Mouse (Mus musculus) lung, postnatal 10 days (tissue): ENCODE measurements at regions not wholly inside any gene's neighbourhood (a gene's known extent, or its start where the extent isn't known, plus 50 kb on each side); places are given as distances from the start of the nearest gene placed in this dataset.

Experiments
- DNase-seq: peaks from one replicate; pipeline ENCODE4 v3.0.0; 2021

DNA sequence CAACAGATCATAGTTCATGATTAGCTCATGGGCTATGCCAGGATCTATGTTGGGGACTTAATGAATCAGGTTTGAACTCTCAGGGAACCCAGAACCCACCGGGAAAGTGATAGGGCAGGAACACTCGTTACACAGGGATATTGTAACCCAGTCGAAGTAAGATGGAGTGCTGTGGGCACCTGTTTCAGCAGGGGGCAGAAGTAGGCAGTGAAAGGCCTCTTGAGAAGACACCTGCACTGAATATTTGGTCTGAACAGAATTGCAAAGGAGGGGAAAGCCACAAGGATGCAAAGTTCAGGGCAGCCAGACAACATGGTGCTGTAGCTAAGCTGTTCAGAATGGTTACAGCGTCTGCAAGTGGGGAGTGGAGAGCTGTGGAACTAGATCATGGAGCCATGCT is 129.9 kb upstream of the Tut7 start:
- DNase-seq = no peak

DNA sequence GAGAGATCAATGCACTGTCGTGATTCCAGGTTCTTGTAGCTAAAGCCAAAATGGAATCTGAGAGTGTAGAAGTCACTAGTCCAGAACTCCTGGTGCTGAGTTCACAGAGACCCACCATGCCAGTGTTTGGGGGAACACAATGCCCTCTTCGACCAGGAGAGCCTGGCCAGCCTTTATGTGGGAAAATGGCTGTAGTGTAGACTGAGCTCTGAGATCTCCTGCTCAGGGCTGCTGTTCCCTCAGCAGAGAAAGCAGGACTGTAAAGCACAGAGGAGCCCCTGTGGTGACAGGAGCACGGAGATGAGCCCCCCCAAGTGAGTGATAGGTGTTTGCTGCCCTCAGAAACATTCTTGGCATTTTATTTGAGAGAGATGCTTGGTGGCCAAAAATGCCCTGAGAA is 129.2 kb upstream of the Tut7 start:
- no peak for DNase-seq

DNA sequence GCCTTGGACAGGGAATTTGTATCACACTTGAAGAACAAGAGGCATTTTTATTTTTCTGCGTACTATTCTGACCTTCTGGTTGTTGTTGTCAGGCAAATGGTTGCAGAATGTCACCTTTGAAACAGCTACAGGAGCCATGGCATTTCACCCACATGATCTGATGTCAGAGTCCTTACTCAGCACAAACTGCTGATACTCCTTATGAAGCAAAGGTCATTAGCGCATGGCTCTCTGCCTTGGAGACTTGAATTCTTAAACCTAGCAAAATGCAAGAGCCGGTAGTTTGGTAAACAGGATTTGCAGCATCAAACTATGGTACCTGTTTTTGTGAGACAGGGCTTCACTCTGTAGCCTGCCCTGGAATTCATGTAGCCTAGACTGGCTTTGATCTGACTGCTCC is 127.3 kb upstream of the Tut7 start:
- DNase-seq = no peak

DNA sequence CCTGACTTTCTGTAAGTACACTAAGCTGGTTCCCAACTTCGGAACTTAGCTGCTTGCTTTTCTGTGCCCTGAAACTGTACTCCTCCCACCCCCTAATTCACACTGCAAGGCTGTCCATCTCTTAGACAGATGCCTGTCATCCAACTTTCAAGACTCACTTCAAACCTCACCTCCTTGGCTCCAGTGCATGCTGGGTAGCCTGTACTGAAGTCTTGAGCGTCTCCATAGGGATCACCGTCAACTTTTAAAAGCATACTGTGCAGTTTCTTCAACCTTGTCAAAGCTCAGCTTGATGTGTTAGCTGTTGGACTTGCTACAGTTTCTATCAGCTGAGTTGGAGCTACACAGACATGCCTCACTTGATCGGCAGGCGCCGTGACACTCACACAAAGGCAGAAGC is 126.5 kb upstream of the Tut7 start:
- no peak for DNase-seq

DNA sequence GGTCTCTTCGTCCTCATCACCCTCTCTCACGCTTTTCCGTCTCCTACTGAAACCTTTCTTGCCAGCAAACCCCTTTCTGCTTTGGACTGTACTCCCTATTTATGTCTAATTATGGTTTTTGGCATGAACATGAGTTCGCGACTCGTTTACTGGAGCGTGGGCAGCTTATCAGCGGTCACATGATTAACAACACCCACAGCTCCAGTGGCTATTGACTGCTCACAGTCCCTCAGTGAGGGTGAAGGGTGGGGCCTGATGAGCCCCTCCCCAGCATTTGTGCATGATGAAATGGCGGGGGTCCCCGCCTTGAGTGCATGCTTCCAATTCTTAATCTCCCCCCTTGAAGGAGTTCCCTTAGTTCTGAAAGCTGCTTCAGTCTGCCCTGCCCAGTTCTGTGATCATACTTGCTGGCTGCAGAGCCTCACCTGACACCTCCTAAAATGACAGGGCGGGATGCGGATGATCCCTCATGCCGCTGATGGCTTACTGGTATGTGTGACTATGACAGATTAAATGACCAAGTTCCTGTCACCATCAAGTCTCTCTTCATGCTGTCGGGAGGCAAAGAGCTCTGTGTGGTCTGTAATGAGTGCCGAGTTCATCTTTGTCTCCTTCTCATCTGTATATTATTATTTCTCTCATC is 125.7 kb upstream of the Tut7 start:
- DNase-seq = peak; percentile 60

DNA sequence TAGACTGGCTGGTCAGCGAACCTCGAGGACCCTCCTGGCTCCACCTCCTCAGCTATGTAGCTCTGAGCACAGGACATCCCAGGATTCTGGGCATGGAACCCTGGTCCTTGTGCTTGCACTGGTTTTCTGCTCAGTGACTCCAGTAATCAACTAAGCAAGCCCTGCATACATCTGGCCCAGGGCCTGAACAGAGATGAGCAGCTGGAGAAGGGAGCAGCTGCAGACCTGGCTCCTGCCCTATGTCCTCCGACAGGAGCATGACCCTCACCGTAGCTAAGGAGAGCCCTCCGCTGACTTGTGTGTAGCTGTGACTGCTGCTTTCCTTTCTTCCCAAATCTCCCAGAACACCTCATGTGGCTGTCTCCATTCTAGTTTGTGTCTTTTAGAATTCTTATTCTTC is 124.5 kb upstream of the Tut7 start:
- no peak for DNase-seq

DNA sequence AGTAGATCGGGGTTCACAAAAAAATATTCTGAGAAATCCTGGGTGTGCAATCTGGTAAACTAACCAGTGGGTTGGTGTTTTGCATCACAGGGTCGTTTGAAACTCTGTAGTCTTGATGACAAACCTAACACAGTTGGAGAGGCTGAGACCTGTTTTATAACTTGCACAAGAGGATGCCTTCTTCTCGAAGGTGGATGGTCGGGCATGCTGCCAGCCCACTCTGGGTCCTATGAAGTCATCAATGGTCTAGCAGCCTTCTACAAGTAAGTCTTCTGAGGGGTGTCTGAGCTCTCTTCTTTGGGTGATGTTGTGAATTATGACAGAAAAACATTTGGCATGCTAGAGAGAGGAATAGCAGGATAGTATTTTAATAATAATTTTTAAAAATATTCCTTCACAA is 123.6 kb upstream of the Tut7 start:
- no peak for DNase-seq

DNA sequence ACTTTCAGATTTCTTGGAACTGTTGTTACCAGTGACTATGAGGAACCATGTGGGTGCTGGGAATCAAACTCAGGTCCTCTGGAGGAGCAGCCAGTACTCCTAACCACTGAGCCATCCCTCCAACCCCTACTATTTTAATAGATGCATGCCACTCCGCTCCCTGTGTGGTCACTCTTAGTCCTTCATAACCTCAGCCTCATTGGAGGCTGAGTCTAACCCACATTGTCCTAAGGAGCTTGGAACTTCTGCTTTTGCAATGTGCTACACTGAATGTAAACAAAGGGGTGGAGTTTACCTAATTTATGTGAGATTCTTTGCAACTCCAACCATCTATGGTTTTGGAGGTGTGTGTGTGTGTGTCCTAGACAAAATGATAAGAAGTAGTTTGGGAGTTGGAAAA is 122.7 kb upstream of the Tut7 start:
- DNase-seq = no peak

DNA sequence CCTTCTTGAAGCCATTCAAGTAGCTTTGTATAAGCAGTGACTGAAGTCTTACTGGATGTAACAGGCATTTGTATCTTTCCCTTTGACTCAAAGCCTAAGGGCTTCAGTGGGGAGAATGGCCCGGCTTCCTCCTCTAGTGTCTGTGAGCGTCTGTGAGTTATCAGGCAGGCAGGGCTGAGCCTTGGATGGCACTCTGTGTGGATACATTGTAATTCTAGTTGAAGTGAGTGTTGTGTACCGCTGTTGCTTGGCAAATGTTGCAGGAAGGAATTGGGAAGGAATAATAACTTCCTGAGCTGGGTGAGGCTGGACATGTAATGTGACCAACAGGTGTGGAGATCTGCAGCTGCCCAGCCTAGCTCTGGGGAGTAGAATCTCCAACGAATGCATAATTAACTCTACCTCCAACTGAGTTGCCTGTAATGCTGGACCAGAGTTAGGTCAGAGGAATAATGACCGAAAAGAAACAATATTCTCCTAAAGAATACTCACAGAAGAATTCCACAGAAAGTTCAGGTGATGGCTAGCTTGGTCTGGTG is 120.7 kb upstream of the Tut7 start:
- no peak for DNase-seq

DNA sequence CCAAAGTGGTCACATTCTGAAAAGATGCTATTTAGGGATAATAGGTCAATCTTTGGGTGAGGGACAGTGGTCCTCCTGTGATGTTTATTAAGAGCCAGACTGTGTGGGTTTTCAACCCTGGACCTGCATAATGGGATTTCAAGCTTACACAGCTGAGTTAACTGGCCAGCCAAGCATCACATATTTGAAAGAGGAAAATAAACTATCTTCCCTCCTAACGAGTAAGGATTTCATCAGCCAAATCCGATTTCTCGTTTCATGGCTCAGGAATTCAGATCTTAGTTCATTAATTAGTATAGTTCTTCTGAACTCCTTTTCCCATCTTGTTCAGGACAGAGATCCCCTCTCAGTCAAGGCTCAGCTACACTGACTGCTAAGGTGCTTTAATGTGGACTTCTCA is 120.1 kb upstream of the Tut7 start:
- no peak for DNase-seq

DNA sequence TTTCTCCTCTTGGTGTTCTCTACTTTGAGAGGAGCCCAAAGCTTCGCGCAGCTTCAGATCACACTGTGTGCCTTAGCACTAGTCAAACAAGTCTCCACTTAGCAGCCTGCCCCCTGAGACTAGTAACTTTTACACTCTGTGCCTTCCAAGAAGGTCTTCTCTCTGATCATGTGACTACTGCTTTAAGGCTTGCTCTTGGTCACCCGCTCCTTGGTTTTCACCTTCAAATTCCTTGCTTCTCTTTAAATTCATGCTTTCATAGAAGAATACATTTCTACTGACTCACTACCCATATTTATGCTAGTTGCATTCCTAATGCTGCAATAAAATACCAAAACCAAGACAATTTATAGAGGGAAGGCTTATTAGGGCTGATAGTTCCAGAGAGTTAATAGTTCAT is 118.6 kb upstream of the Tut7 start:
- DNase-seq = no peak

DNA sequence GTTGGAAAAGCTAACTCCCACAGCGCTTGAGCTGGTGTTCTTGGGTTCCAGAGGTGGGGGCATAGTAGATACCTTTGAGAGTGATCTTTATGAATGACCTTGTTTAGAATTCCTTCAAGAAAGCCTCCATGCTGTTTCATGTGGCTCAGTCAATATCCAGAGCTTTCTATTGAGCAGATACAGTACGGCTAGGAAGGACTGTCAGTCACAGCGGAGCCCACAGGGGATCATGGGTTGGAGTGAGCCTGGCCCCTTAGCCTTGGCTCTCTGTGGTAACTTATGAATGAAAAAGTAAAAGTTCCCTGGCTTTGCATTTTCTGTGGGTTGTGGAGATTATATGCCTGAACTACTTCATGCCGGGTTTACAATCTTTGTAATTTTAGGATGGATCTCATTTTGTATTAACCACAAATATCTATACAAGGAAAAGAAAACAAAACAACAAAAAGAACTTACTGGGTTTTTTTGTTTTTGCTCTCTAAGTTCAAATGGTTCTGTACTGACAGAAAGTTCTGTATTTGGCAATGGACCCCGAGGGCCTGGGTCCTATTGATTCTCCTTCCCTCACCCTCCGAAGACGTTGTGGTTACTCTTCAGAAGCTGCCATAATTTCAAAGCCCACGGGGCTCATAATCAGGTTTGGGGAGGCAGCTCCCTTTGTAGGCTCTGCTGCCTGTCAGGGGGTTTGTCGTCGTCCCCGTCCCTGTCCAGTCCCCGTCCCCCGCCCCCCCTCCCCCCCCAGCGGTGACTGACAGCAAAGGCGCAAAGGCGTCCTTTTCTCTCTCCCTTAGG is 117.7 kb upstream of the Tut7 start:
- DNase-seq = no peak

DNA sequence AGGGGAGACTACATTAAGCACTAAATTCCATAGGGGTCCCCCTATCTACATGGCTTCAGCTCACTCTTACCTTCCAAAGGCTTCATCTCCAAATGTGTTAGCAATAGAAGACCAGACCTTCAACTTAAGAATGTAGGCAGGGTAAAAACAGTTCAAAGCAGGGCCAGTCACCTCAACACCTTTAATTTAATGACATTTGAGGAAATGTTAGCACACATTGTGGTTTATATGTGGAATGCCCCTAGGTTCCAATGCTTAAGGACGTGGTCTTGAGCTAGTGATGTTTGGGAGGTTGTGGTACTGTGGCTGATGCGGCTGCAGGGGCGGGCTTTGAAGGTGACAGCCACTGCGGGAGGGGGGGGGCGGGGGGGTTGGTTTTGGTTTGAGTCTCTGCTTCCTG is 116.9 kb upstream of the Tut7 start:
- no peak for DNase-seq

DNA sequence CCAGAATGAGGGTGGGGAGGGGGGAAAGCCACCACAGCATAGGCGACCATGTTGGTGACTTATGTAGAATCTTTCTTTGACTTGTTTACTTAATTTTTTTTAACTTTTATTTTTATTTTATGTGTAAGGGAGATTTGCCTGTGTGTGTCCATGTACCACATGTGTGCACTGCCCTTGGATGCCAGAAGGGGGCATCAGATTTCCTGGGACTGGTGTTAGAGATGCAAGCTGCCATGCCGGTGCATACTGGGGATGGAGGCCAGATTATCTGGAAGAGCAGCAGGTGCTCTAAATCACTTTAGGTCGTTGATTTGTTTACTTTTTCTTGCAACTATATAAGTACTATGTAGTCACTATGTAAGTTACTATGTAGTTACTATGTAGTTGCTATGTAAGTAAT is 114.2 kb upstream of the Tut7 start:
- no peak for DNase-seq

DNA sequence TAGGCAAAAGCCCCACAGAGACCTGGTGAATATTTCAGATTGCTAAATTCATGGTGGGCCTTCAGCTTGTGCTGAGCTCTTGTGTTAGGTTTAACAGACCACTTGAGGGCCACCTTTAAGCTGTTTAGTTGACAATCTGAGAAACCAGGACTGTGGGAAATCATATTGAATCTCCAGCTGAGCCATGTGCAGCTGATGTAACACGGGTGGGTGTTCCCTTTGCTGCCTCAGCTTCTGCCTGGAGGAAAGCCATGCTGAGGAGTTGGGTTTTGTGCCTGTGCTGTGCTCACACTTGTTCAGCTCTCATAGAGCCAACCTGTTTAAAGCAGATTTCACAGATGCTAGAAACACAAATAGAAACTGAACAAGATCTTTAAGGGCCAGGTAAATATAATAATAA is 111.6 kb upstream of the Tut7 start:
- no peak for DNase-seq

DNA sequence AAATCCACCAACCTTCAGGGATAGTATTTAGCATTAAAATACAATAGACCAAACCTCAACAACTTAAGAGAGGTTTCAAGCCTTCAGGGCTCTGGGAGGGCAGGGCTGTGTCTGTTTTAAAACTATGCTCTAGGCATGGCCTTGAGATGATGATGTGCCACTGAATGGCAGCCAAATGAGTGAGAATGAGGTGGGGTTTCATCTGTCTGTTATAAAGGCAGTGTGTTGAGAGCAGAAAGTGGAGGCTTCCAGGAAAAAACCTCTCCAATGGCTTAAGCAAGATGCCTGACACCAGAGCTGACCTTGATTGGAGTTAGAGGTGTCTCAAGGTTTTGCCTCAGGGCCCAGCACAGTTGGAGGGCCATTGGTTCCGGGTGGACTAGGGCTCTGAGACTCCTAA is 111.1 kb upstream of the Tut7 start:
- DNase-seq = peak; percentile 17

DNA sequence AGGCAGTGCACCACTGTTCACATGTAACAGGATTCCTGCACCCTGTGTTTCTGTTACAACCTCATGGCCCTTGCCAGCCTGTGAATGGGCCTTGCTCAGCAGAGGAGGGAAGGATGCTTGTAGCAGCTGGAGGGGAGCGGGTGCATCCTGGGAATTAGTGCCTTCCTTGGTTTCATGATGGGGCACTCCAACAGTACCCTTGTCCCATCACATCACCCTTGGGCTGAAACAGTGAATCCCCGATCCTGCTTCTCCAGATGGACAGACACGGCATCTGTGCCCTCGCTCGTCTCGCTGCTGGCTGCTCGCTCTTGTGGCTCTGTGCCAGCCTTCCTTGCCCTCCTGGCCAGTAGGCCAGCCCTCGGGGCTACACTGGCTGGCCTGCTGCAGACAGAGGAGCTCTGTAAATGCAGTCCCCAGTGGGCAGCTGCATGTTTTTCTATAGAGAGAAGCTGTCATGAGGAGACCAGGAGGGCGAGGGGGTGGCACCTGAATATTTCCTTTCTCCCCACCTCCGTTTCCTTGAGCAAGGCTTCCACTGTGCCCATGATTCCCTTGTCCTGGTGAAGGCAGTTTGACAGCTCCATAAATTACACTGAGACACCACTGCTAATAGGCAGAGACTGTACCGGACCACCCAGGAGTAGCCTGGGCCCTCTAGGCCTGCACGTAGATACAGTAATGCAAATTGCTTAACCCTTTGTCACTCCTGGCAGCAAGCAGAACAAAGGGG is 104.6 kb upstream of the Tut7 start:
- DNase-seq = no peak

DNA sequence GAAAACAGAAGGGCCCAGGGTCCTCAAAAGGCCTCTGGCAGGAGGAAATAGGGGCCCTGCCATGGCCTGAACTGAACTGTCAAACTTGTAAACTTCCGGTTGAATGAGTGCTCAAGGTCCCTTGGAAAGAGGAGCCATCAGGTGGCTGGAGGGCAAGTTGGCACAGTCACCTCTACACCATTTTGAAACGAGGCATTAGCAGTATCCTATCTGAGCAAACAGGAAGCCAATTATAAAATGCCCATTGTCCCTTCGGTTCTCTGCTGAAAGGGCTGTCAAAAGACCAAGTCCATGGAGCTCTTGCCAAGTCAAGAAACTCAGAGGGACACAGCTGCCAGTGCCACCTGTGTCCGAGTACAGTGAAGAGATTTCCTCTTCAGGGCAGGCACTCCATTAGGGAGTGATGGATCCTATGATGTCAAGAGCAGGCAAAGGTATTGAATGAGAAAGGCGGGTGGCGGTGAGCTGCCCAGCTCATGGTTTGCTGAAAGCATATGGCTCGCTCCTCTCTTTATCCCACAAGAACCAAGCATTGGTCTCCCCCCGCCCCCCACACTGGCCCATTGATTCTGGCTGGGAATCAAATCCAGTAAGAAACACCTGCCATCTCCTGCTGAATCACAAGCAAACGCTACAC is 103.0 kb upstream of the Tut7 start:
- DNase-seq = peak; percentile 41

DNA sequence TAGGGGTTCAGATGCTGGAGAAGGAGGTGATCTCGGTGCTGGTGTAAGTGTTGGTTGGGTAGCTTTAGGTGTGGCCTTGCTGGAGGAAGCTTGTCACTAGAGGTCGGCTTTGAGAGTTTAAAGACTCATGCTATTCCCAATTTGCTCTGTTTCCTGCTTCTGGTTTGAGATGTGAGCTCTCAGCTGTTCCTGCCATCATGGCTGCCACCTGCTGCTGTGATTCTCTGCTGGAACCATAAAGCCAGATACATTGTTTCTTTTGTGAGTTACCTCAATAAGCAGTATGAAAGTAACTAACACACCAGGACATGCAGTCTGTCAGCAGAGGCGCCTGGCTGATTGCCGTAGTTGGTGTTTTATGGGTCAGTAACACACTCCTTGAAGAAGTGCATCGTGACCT is 94.2 kb upstream of the Tut7 start:
- no peak for DNase-seq

DNA sequence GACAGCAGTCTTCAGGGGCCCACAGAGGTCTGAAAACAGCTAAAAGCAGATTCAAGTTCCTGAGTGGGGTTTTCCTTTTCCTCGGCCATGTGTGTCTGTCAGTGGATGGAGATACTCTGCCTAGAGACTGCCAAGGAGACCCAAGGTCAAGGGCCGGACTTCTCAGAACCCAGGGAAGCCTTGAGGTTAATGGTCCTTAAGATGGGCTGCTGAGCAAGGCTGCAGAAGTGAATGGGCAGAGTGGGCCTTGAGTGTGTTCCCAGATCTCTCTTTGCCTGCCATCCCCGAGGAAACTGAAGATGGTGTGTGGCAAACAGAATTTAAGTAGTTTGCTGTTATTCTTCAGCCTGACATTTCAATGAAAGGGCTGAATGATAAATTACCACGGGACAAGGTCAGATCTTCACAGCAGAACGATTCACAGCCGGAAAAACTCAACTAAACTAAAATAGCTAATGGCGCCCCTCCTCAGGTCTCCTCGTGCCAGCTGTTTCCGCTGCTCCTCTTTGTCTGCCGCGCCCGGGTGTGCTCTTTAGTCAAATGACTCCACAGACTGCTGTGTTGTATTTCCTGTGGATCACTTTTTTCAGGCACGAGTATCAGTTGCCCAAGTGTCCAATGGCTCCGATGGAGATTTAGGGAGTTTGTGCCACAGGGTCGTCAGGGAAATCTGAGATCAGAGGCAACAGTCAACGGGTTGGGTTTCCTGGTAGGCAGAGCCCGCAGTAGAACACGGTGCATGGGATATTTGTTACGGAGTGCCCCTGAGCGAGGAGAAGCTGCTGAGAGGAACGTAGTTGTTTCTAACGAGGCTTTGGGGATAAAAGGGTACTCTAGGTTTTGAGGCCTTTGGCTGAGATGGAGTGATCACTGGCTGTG is 93.5 kb upstream of the Tut7 start:
- DNase-seq = peak; percentile 33

DNA sequence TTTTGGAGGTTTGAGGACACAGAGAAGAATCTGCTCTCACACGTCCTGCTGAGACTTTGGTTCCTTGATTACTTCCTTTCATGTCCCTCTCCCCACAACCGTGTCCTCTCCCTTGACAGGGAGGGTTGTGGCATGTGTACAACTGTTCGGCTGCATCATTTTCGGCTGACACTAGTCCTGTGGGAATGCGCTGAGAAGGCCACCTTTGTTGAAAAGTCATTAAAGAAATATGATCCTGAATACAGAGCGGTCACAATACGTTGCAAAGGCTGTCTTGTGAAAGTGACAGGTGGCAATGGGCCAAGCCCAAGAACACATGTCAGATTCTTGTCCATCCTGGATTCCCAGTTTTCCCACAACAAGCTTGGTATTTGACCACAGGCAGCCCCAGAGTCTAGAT is 92.8 kb upstream of the Tut7 start:
- DNase-seq = no peak
